Comparison of ENCODE assay signal across 8 mouse cellular contexts in genomic region chr1:186721166-186721565, GRCm38 (mm10). TPM values are rescaled to one million over a fixed set of nuclear protein-coding genes. Genes with fewer than 3 reads are reported as not detected.
"Had no signal": no experiment of that assay in that cellular context is flagged by ENCODE, and none has a peak within 500 bp of the region (broad histone marks: within the 10 kb centered on the region; RNA-seq: fewer than 3 reads in every experiment).

No protein-coding gene starts in this region.

- H3K27ac ChIP-seq: kidney, postnatal 0 days; liver, embryonic 13.5 days; macrophage; neural tube, embryonic 13.5 days; stomach, postnatal 0 days had no signal

- H3K27me3 ChIP-seq: liver, embryonic 13.5 days; neural tube, embryonic 13.5 days had no signal

- H3K4me1 ChIP-seq: liver, embryonic 13.5 days had no signal

- H3K4me3 ChIP-seq: liver, embryonic 13.5 days; myocyte; neural tube, embryonic 13.5 days had no signal

RNA-seq across cellular contexts. Expression of gene Tgfb2, which starts 15.4 kb away (rescaled TPM):
- total RNA-seq: megakaryocyte, adult 5-6 weeks; neutrophil, adult 5-6 weeks had no signal
